8 mouse cellular contexts compared by ENCODE assay signal in the genomic region with DNA sequence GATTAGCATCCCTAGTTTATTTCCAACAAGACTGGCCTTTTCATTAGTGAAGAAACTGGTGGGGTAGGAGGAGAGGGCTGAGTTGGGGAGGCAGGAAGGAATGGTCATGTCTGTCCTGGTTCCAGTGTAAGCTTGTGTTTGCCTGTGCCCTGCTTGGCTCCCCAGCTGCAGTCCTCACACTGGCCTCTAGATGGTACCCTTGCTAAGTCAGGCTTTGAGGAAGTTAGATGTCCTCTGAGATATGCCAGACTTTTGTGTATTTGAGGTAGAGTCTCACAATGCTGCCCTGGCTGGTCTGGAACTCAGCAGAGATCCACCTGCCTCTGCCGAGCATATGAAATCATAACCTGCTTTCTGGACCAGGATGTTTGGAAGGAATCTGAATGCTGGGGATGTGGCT. TPM values are rescaled to one million over a fixed set of nuclear protein-coding genes. Genes with fewer than 3 reads are reported as not detected.
DNase-seq lines count a peak whose midpoint lies in the region; ATAC-seq lines count a peak whose summit lies in the region.

No protein-coding gene starts in this region.

- H3K36me3 ChIP-seq in heart, embryonic 11.5 days (ENCODE audit: control insufficient read depth, insufficient read depth, low read length) = peaks cover 8% of the 10 kb centered on the region

- no peak overlapping the region for H3K4me2 ChIP-seq in heart, embryonic 11.5 days

- peaks cover 11% of the 10 kb centered on the region; the same call in 1 of the 2 replicates for H3K4me1 ChIP-seq in heart, embryonic 11.5 days (ENCODE audit: control insufficient read depth, insufficient read depth, low read length)

- H3K27ac ChIP-seq in heart, embryonic 11.5 days (ENCODE audit: low read depth, low read length) = no peak overlapping the region

- no peak for ATAC-seq in heart, embryonic 11.5 days (replicated peaks; ENCODE audit: insufficient number of reproducible peaks, low FRiP score, low TSS enrichment)

- DNase-seq in heart, adult 18-20 months = peak; percentile 78 to 90
- DNase-seq in WW6 (ENCODE audit: low read depth, low spot score) = peak; percentile 39
- peak; percentile 52 to 85 for DNase-seq in cerebellum, postnatal 4 days (ENCODE audit: low spot score in 2 of 2)
- DNase-seq in gastrocnemius, postnatal 36 days = peak; percentile 71 to 74
- DNase-seq in layer of hippocampus, adult 9-10 months (ENCODE audit: low spot score) = peak; percentile 77
- peak; percentile 81 to 89 for DNase-seq in lung, postnatal 4 days
- peak; percentile 70 to 86 for DNase-seq in spleen, adult 18-20 months

- H3K9ac ChIP-seq in heart, embryonic 11.5 days (ENCODE audit: low read depth, low read length) = no peak overlapping the region

- no peaks in the 10 kb centered on the region for H3K27me3 ChIP-seq in heart, embryonic 11.5 days (ENCODE audit: control insufficient read depth, insufficient read depth, low read length)

- 48% methylated on average over 1 of the region's 1 CpGs for WGBS in heart, embryonic 11.5 days (ENCODE audit: insufficient replicate concordance)

- H3K9me3 ChIP-seq in heart, embryonic 11.5 days (replicated peaks; ENCODE audit: control insufficient read depth, low read length) = no peaks in the 10 kb centered on the region

- intact Hi-C loops in gastrocnemius, postnatal 36 days (cut with DNase I) = no loop called here

- H3K4me3 ChIP-seq in heart, embryonic 11.5 days (ENCODE audit: low read depth, low read length) = no peak overlapping the region

RNA-seq across cellular contexts. Expression of a gene that starts 3.5 kb away (rescaled TPM):
- 100 to 1,000 TPM; 199 to 208 TPM for total RNA-seq in heart, adult 18-20 months (2021)
- 13.9 and 16.2 TPM in 2 replicates for polyA plus RNA-seq in heart, embryonic 11.5 days (2014; fragmentation: Nextera tagmentation; extraction: Ambion mirVana)
- 10 to 100 TPM; 70.2 to 71.6 TPM for total RNA-seq in gastrocnemius, postnatal 36 days (2021)

RNA-seq across cellular contexts. Expression of a gene that starts 3.5 kb away (rescaled TPM):
- total RNA-seq in heart, adult 18-20 months (2021) = 10 to 100 TPM; 11.6 to 12.6 TPM
- polyA plus RNA-seq in heart, embryonic 11.5 days (2014; fragmentation: Nextera tagmentation; extraction: Ambion mirVana) = 10.5 and 12.1 TPM in 2 replicates
- 1 to 10 TPM; 6.1 to 9.5 TPM for total RNA-seq in gastrocnemius, postnatal 36 days (2021)

RNA-seq across cellular contexts. Expression of a gene that starts 15.1 kb away (rescaled TPM):
- total RNA-seq in heart, adult 18-20 months (2021) = 10 to 100 TPM; 61.4 to 72.6 TPM
- 25.3 and 31.0 TPM in 2 replicates for polyA plus RNA-seq in heart, embryonic 11.5 days (2014; fragmentation: Nextera tagmentation; extraction: Ambion mirVana)
- total RNA-seq in gastrocnemius, postnatal 36 days (2021) = 10 to 100 TPM; 21.8 to 22.1 TPM

RNA-seq across cellular contexts. Expression of a gene that starts 57.5 kb away (rescaled TPM):
- total RNA-seq in heart, adult 18-20 months (2021) = 10 to 100 TPM in 1 of 2 experiments, 1 to 10 TPM in 1; 9.4 to 11.9 TPM
- polyA plus RNA-seq in heart, embryonic 11.5 days (2014; fragmentation: Nextera tagmentation; extraction: Ambion mirVana) = 22.7 and 25.9 TPM in 2 replicates
- 10 to 100 TPM in 1 of 2 experiments, 1 to 10 TPM in 1; 7.2 to 11.8 TPM for total RNA-seq in gastrocnemius, postnatal 36 days (2021)
